Mouse (Mus musculus): ENCODE results near the gene Gm10696. TPM values are rescaled to one million over a fixed set of nuclear protein-coding genes. Genes with fewer than 3 reads are reported as not detected.

The Gm10696 gene
- total RNA-seq (2023) = not detected

GRCm38 (mm10) chr3:94178093-94178492, at the start of gene Gm10696:
Gene Gm10696 (minus strand): TSS chr3:94178193.

GRCm38 (mm10) chr3:94196414-94196813, 18.4 kb upstream of the Gm10696 start, which contains the start of gene Gm5286:
Gene Gm5286 (plus strand): TSS chr3:94196714.

Other genes starting within 250 kb of the Gm10696 start
- not detected for gene Gm9117, start 234.7 kb downstream of the Gm10696 start, total RNA-seq (2023)
- not detected for gene Tdpoz5, start 216.9 kb downstream of the Gm10696 start, total RNA-seq (2023)
- not detected for gene Gm9125, start 123.3 kb downstream of the Gm10696 start, total RNA-seq (2023)
- gene Gm10697, start 105.5 kb downstream of the Gm10696 start, total RNA-seq (2023) = not detected
- gene Gm5286, start 18.5 kb upstream of the Gm10696 start, total RNA-seq (2023) = not detected
- not detected for gene Gm4778, start 85.8 kb upstream of the Gm10696 start, total RNA-seq (2023)
- 1 to 10 TPM; 1.6 to 3.6 TPM for gene Them4, start 131.9 kb upstream of the Gm10696 start, total RNA-seq (2023)
- gene Them5, start 163.9 kb upstream of the Gm10696 start, total RNA-seq (2023) = not detected
- not detected for gene C2cd4d, start 184.2 kb upstream of the Gm10696 start, total RNA-seq (2023)
- gene Rorc, start 194.6 kb upstream of the Gm10696 start, total RNA-seq (2023) = not detected
- gene Lingo4, start 220.3 kb upstream of the Gm10696 start, total RNA-seq (2023) = not detected
- 1 to 10 TPM; 2.1 to 3.0 TPM for gene Tdrkh, start 235.1 kb upstream of the Gm10696 start, total RNA-seq (2023)